Mouse (Mus musculus) limb, embryonic 14.5 days (tissue): ENCODE results near the gene Trem1. TPM values are rescaled to one million over a fixed set of nuclear protein-coding genes. Genes with fewer than 3 reads are reported as not detected.

Experiments used
- ATAC-seq: fragments of 200-750 bp; cut with Nextera tagmentation; 2 replicates; pipeline ENCODE4 v1.8.0; 2017; ENCODE audit warnings: low read depth, moderate number of reproducible peaks, moderate TSS enrichment; ENCODE audit not compliant: low FRiP score
- DNase-seq: peaks from one replicate; pipeline ENCODE4 v3.0.0-alpha.2; 2015; ENCODE audit warnings: low spot score
- H3K27ac ChIP-seq: fragments of 300-500 bp; sonication (generic); replicated peaks from 2 replicates; pipeline ENCODE4 v1.5.1; 2014; ENCODE audit warnings: low read depth, mild to moderate bottlenecking, low read length, moderate library complexity, mixed read lengths
- H3K27me3 ChIP-seq: fragments of 300-500 bp; sonication (generic); 2 replicates; pipeline ENCODE4 v1.6.1; 2014; ENCODE audit warnings: low read length, mixed read lengths; ENCODE audit not compliant: control insufficient read depth, insufficient read depth
- H3K36me3 ChIP-seq: fragments of 300-500 bp; sonication (generic); 2 replicates; pipeline ENCODE4 v1.6.1; 2014; ENCODE audit warnings: mild to moderate bottlenecking, low read length, moderate library complexity, mixed read lengths; ENCODE audit not compliant: control insufficient read depth, insufficient read depth
- H3K4me1 ChIP-seq: fragments of 300-500 bp; sonication (generic); 2 replicates; pipeline ENCODE4 v1.6.1; 2014; ENCODE audit warnings: antibody characterized with exemption, low read length, mixed read lengths; ENCODE audit not compliant: control insufficient read depth, insufficient read depth
- H3K4me2 ChIP-seq: fragments of 300-500 bp; sonication (generic); replicated peaks from 2 replicates; pipeline ENCODE4 v1.6.1; 2014; ENCODE audit warnings: low read depth, mild to moderate bottlenecking, low read length, moderate library complexity; ENCODE audit not compliant: severe bottlenecking
- H3K4me3 ChIP-seq: fragments of 300-500 bp; sonication (generic); replicated peaks from 2 replicates; pipeline ENCODE4 v1.5.1; 2014; ENCODE audit warnings: low read length
- H3K9ac ChIP-seq: fragments of 300-500 bp; sonication (generic); 2 replicates; pipeline ENCODE4 v1.6.1; 2014; ENCODE audit warnings: mild to moderate bottlenecking, low read depth, low read length, moderate library complexity; ENCODE audit not compliant: severe bottlenecking
- H3K9me3 ChIP-seq: fragments of 300-500 bp; sonication (generic); 2 replicates; pipeline ENCODE4 v1.6.1; 2016; ENCODE audit warnings: low read length; ENCODE audit not compliant: control insufficient read depth
- POLR2A ChIP-seq: fragments of 200-500 bp; IDR thresholded peaks from 2 replicates; pipeline ENCODE4 v1.8.0; 2012; ENCODE audit warnings: inconsistent platforms, mild to moderate bottlenecking, moderate library complexity, borderline replicate concordance; ENCODE audit not compliant: insufficient read depth, insufficient read length; ENCODE audit errors: extremely low read depth
- WGBS: fragments of 180-500 bp; shearing (Covaris S2); extraction: QIAGEN DNeasy Blood & Tissue Kit; methylation state at CpG from one replicate; pipeline ENCODE4 v1.1.7; 2014; 5-methylcytosine and 5-hydroxymethylcytosine counted together
- polyA plus RNA-seq, 2 experiments: library from polyadenylated mRNA; depleted of rRNA in 1 of 2; stranded (reverse) in 1 of 2; unstranded in 1 of 2; fragments of >200 nt; fragmentation: Nextera tagmentation in 1 of 2; extraction: Ambion mirVana in 1 of 2; gene quantifications; 2 replicates each; pipeline versions ENCODE4 v1.2.1 to v1.2.3; 2012 to 2014

The Trem1 gene
- polyA plus RNA-seq, 2 experiments, result 0.01 to 0.08 TPM

- Histone ChIP-seq H3K4me2 (no peak overlapping the region), H3K27ac (no peak overlapping the region), H3K36me3 (no peaks in the 10 kb centered on the region), H3K4me3 (no peak overlapping the region), H3K9ac (no peak overlapping the region), H3K4me1 (no peaks in the 10 kb centered on the region), H3K27me3 (no peaks in the 10 kb centered on the region), H3K9me3 (no peaks in the 10 kb centered on the region)
- ATAC-seq (no peak), DNase-seq (no peak)
- no peak for TF ChIP-seq POLR2A
- 68% methylated on average over 1 of the region's 1 CpGs for WGBS
Measured at GRCm38 (mm10) chr17:48267591-48267990, 35.0 kb downstream of the Trem1 start.

GRCm38 (mm10) chr17:48268276-48268675 lies 35.7 kb downstream of the Trem1 start:
- H3K9me3 ChIP-seq, result no peaks in the 10 kb centered on the region
- no peak overlapping the region for H3K4me2 ChIP-seq
- H3K27me3 ChIP-seq, result no peaks in the 10 kb centered on the region
- no peak overlapping the region for H3K9ac ChIP-seq
- H3K27ac ChIP-seq, result no peak overlapping the region
- no peak overlapping the region for H3K4me3 ChIP-seq
- H3K4me1 ChIP-seq, result no peaks in the 10 kb centered on the region
- DNase-seq, result no peak
- ATAC-seq, result no peak
- TF ChIP-seq POLR2A, result no peak
- H3K36me3 ChIP-seq, result no peaks in the 10 kb centered on the region

GRCm38 (mm10) chr17:48269833-48270232 lies 37.3 kb downstream of the Trem1 start:
- whole genome bisulfite sequencing, result 62% methylated on average over 4 of the region's 4 CpGs
- Histone ChIP-seq H3K27me3 (no peaks in the 10 kb centered on the region), H3K27ac (no peak overlapping the region), H3K4me2 (no peak overlapping the region), H3K4me1 (no peaks in the 10 kb centered on the region), H3K36me3 (no peaks in the 10 kb centered on the region), H3K9ac (no peak overlapping the region), H3K9me3 (no peaks in the 10 kb centered on the region), H3K4me3 (no peak overlapping the region)
- ATAC-seq (no peak), DNase-seq (no peak)
- TF ChIP-seq POLR2A, result no peak

GRCm38 (mm10) chr17:48272158-48272557 lies 39.6 kb downstream of the Trem1 start:
- no peak for DNase-seq
- H3K9ac ChIP-seq, result no peak overlapping the region
- H3K4me1 ChIP-seq, result no peaks in the 10 kb centered on the region
- H3K27ac ChIP-seq, result no peak overlapping the region
- 82% methylated on average over 5 of the region's 5 CpGs for whole genome bisulfite sequencing
- H3K9me3 ChIP-seq, result no peaks in the 10 kb centered on the region
- H3K4me2 ChIP-seq, result no peak overlapping the region
- no peaks in the 10 kb centered on the region for H3K27me3 ChIP-seq
- no peaks in the 10 kb centered on the region for H3K36me3 ChIP-seq
- no peak for ATAC-seq
- no peak overlapping the region for H3K4me3 ChIP-seq
- no peak for TF ChIP-seq POLR2A

GRCm38 (mm10) chr17:48272598-48272997 lies 40.0 kb downstream of the Trem1 start:
- Histone ChIP-seq H3K4me1 (no peaks in the 10 kb centered on the region), H3K9me3 (no peaks in the 10 kb centered on the region), H3K36me3 (no peaks in the 10 kb centered on the region), H3K4me2 (no peak overlapping the region), H3K9ac (no peak overlapping the region), H3K27ac (no peak overlapping the region), H3K4me3 (no peak overlapping the region), H3K27me3 (no peaks in the 10 kb centered on the region)
- TF ChIP-seq POLR2A, result no peak
- DNase-seq, result no peak
- WGBS, result 86% methylated on average over 4 of the region's 4 CpGs
- no peak for ATAC-seq

- ATAC-seq, result no peak
- no peaks in the 10 kb centered on the region for H3K9me3 ChIP-seq
- no peak overlapping the region for H3K27ac ChIP-seq
- no peaks in the 10 kb centered on the region for H3K27me3 ChIP-seq
- H3K4me2 ChIP-seq, result no peak overlapping the region
- no peaks in the 10 kb centered on the region for H3K4me1 ChIP-seq
- no peak overlapping the region for H3K4me3 ChIP-seq
- H3K9ac ChIP-seq, result no peak overlapping the region
- no peak for DNase-seq
- no peak for TF ChIP-seq POLR2A
- no peaks in the 10 kb centered on the region for H3K36me3 ChIP-seq
- WGBS, result 76% methylated on average over 4 of the region's 4 CpGs
Measured at GRCm38 (mm10) chr17:48274098-48274497, 41.5 kb downstream of the Trem1 start.
